In the genomic region with DNA sequence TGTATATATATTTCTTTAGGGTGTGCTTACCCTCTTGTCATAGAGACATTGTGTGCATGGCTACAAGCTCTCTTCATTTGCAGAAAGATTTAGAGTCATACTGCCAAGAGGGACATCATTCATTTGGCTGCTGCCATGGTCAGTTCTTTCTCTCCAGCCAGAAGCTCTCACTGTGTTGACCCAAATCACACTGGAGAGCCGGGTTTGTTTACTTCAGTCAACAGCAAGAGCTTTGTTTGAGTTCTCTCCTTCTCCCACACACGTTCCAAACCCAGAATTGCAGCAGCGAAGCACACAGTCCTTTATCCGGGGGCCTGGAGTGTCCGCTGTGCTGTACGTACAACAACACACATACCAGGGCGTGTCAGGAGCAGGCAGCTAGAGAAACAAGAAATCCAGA, we compare ENCODE assay signal across 8 mouse cellular contexts.
DNase-seq lines count a peak whose midpoint lies in the region; ATAC-seq and TF ChIP-seq lines count a peak whose summit lies in the region.

No protein-coding gene starts in this region.

- DNase-seq in forebrain, postnatal 0 days, result no peak
- DNase-seq in kidney, postnatal 4 days, result peak; percentile 37 to 54
- no peak for DNase-seq in kidney, adult 18-20 months
- peak; percentile 51 to 59 for DNase-seq in heart, postnatal 10 days
- DNase-seq in lung, postnatal 10 days, result peak; percentile 73
- no peak for DNase-seq in testis, postnatal 14 days (ENCODE audit: low spot score)
- DNase-seq in hindbrain, embryonic 14.5 days (ENCODE audit: low spot score), result no peak

- WGBS in forebrain, postnatal 0 days, result 61% methylated on average over 7 of the region's 7 CpGs
- WGBS in forebrain, embryonic 16.5 days, result 77% methylated on average over 7 of the region's 7 CpGs
- 77% methylated on average over 7 of the region's 7 CpGs for WGBS in hindbrain, embryonic 14.5 days

- no peak overlapping the region for H3K4me2 ChIP-seq in forebrain, postnatal 0 days (ENCODE audit: low read depth)
- H3K4me2 ChIP-seq in forebrain, embryonic 16.5 days (ENCODE audit: low read length), result no peak overlapping the region
- no peak overlapping the region for H3K4me2 ChIP-seq in hindbrain, embryonic 14.5 days (replicated peaks)

- H3K9me3 ChIP-seq in forebrain, postnatal 0 days (ENCODE audit: low read length), result no peaks in the 10 kb centered on the region
- no peaks in the 10 kb centered on the region for H3K9me3 ChIP-seq in forebrain, embryonic 16.5 days (ENCODE audit: control insufficient read depth, low read length)
- no peaks in the 10 kb centered on the region for H3K9me3 ChIP-seq in hindbrain, embryonic 14.5 days (ENCODE audit: control insufficient read depth, low read length)

- H3K4me1 ChIP-seq in forebrain, postnatal 0 days (ENCODE audit: insufficient read depth), result no peaks in the 10 kb centered on the region
- H3K4me1 ChIP-seq in forebrain, embryonic 16.5 days (replicated peaks; ENCODE audit: control insufficient read depth, insufficient read depth, low read length), result no peaks in the 10 kb centered on the region
- 0 out of 2 replicates have a peak, but pooled peaks cover 3% of the 10 kb centered on the region for H3K4me1 ChIP-seq in hindbrain, embryonic 14.5 days (replicated peaks; ENCODE audit: control insufficient read depth, insufficient read depth, low read length)

- no peak for TF ChIP-seq CTCF in forebrain, postnatal 0 days (IDR thresholded peaks at IDR 0.05; ENCODE audit: low read depth)

- no peaks in the 10 kb centered on the region for H3K27me3 ChIP-seq in forebrain, postnatal 0 days (ENCODE audit: insufficient read depth, low read length)
- no peaks in the 10 kb centered on the region for H3K27me3 ChIP-seq in forebrain, embryonic 16.5 days (replicated peaks; ENCODE audit: control insufficient read depth, insufficient read depth, low read length)
- H3K27me3 ChIP-seq in hindbrain, embryonic 14.5 days (ENCODE audit: control insufficient read depth, insufficient read depth, low read length), result no peaks in the 10 kb centered on the region

- peak; percentile 36; the same call in 1 of the 2 replicates for ATAC-seq in forebrain, postnatal 0 days
- no peak for ATAC-seq in forebrain, embryonic 16.5 days
- no peak for ATAC-seq in hindbrain, embryonic 14.5 days (ENCODE audit: low FRiP score)

- no peak overlapping the region for H3K27ac ChIP-seq in forebrain, postnatal 0 days (ENCODE audit: low read depth, low read length)
- H3K27ac ChIP-seq in forebrain, embryonic 16.5 days (ENCODE audit: low read length), result no peak overlapping the region
- no peak overlapping the region for H3K27ac ChIP-seq in hindbrain, embryonic 14.5 days

- intact Hi-C loops in heart, postnatal 10 days (cut with DNase I), result no loop called here

- no peak overlapping the region for H3K4me3 ChIP-seq in forebrain, postnatal 0 days (ENCODE audit: low read depth, low read length)
- no peak overlapping the region for H3K4me3 ChIP-seq in forebrain, embryonic 16.5 days (replicated peaks; ENCODE audit: low read length)
- H3K4me3 ChIP-seq in hindbrain, embryonic 14.5 days (replicated peaks; ENCODE audit: low read length), result no peak overlapping the region

- H3K9ac ChIP-seq in forebrain, postnatal 0 days, result no peak overlapping the region
- no peak overlapping the region for H3K9ac ChIP-seq in forebrain, embryonic 16.5 days (replicated peaks; ENCODE audit: low read depth, low read length)
- no peak overlapping the region for H3K9ac ChIP-seq in hindbrain, embryonic 14.5 days

- no peaks in the 10 kb centered on the region for H3K36me3 ChIP-seq in forebrain, postnatal 0 days (ENCODE audit: insufficient read depth)
- H3K36me3 ChIP-seq in forebrain, embryonic 16.5 days (ENCODE audit: control insufficient read depth, insufficient read depth), result no peaks in the 10 kb centered on the region
- H3K36me3 ChIP-seq in hindbrain, embryonic 14.5 days (replicated peaks; ENCODE audit: control insufficient read depth, insufficient read depth), result no peaks in the 10 kb centered on the region

Comparison
In these comparisons a context has a peak if more than half of its experiments do, and no peak if none do; other contexts are left out.
1. DNase-seq: peak in kidney, postnatal 4 days (2 of 2), heart, postnatal 10 days (2 of 2) and lung, postnatal 10 days (single experiment); none in forebrain, postnatal 0 days (single experiment), kidney, adult 18-20 months (single experiment), testis, postnatal 14 days (single experiment) and hindbrain, embryonic 14.5 days (single experiment).